Mouse (Mus musculus): Measurements from ENCODE around the gene Elavl3. TPM values are rescaled to one million over a fixed set of nuclear protein-coding genes. Genes with fewer than 3 reads are reported as not detected.

The Elavl3 gene
- under 1 TPM in 1 of 2 experiments, not detected in 1; 0.55 TPM for total RNA-seq (2023)

GRCm38 (mm10) chr9:22051958-22052254, at the start of gene Elavl3:
Elavl3 (minus strand) TSS chr9:22052023.

GRCm38 (mm10) chr9:22098993-22099696, 47.3 kb upstream of the Elavl3 start, which contains the start of gene Cnn1:
Cnn1 (plus strand) TSS chr9:22099216.

GRCm38 (mm10) chr9:22085022-22085834, 33.4 kb upstream of the Elavl3 start, which contains the start of gene Ecsit:
Ecsit (minus strand) TSS chr9:22085438.

GRCm38 (mm10) chr9:22070791-22071573, 19.2 kb upstream of the Elavl3 start, which contains the start of the genes Gm49318 and Zfp653:
Gm49318 (minus strand) TSS chr9:22071259.
Zfp653 (minus strand) TSS chr9:22071376.

GRCm38 (mm10) chr9:22002194-22003162, 49.3 kb downstream of the Elavl3 start, which contains the start of the genes Ccdc151 and Prkcsh:
Ccdc151 (minus strand) TSS chr9:22002634.
Prkcsh (plus strand) TSS chr9:22002806.

GRCm38 (mm10) chr9:21989230-21990110, 62.4 kb downstream of the Elavl3 start, which contains the start of gene Rgl3:
Rgl3 (minus strand) TSS chr9:21989446.

Other genes starting within 250 kb of the Elavl3 start
- gene Angptl8, start 216.5 kb downstream of the Elavl3 start, total RNA-seq (2023): not detected
- gene Dock6, start 199.4 kb downstream of the Elavl3 start, total RNA-seq (2023): 1 to 10 TPM; 2.6 to 4.3 TPM
- gene Rab3d, start 133.8 kb downstream of the Elavl3 start, total RNA-seq (2023): 100 to 1,000 TPM; 154 to 156 TPM
- gene Ccdc159, start 124.6 kb downstream of the Elavl3 start, total RNA-seq (2023): 1 to 10 TPM in 1 of 2 experiments, under 1 TPM in 1; 0.77 to 1.5 TPM
- gene Tmem205, start 124.5 kb downstream of the Elavl3 start, total RNA-seq (2023): 10 to 100 TPM; 17.0 to 20.7 TPM
- 1 to 10 TPM; 1.2 to 1.4 TPM for gene Plppr2, start 115.0 kb downstream of the Elavl3 start, total RNA-seq (2023)
- 1 to 10 TPM; 4.3 to 4.5 TPM for gene Swsap1, start 96.3 kb downstream of the Elavl3 start, total RNA-seq (2023)
- 10 to 100 TPM in 1 of 2 experiments, 1 to 10 TPM in 1; 10.0 to 15.7 TPM for gene Epor, start 88.5 kb downstream of the Elavl3 start, total RNA-seq (2023)
- not detected for gene Rgl3, start 62.6 kb downstream of the Elavl3 start, total RNA-seq (2023)
- not detected for gene Ccdc151, start 49.4 kb downstream of the Elavl3 start, total RNA-seq (2023)
- gene Prkcsh, start 49.2 kb downstream of the Elavl3 start, total RNA-seq (2023): 10 to 100 TPM; 55.2 to 67.9 TPM
- not detected for gene Gm49318, start 19.2 kb upstream of the Elavl3 start, total RNA-seq (2023)
- 1 to 10 TPM; 9.0 to 9.7 TPM for gene Zfp653, start 19.4 kb upstream of the Elavl3 start, total RNA-seq (2023)
- 1 to 10 TPM; 8.6 to 8.7 TPM for gene Ecsit, start 33.4 kb upstream of the Elavl3 start, total RNA-seq (2023)
- not detected for gene Cnn1, start 47.2 kb upstream of the Elavl3 start, total RNA-seq (2023)
- gene Elof1, start 65.1 kb upstream of the Elavl3 start, total RNA-seq (2023): 10 to 100 TPM; 34.9 to 42.1 TPM
- 10 to 100 TPM; 28.6 to 38.7 TPM for gene Acp5, start 83.7 kb upstream of the Elavl3 start, total RNA-seq (2023)
- gene Pigyl, start 104.8 kb upstream of the Elavl3 start, total RNA-seq (2023): 10 to 100 TPM; 15.4 to 16.0 TPM
- not detected for gene Zfp872, start 136.1 kb upstream of the Elavl3 start, total RNA-seq (2023)
- 10 to 100 TPM; 12.4 to 17.5 TPM for gene Zfp809, start 173.7 kb upstream of the Elavl3 start, total RNA-seq (2023)
- under 1 TPM; 0.26 to 0.40 TPM for gene Zfp599, start 207.9 kb upstream of the Elavl3 start, total RNA-seq (2023)

Measured in neutrophil, adult 83 days (primary cell).